Mouse (Mus musculus): ENCODE measurements around the gene Haus2. TPM values are rescaled to one million over a fixed set of nuclear protein-coding genes. Genes with fewer than 3 reads are reported as not detected.
A peak's percentile ranks its signal among the peaks of the same experiment; 100 is the strongest.
"Not testable (repeated sequence)": the region's sequence is repeated elsewhere in the genome, so short reads cannot be mapped to it uniquely, and the experiment has no call there.

Haus2 gene
- polyA plus RNA-seq (2015; fragmentation: Nextera tagmentation; extraction: Ambion mirVana): 17.6 and 19.1 TPM in 2 replicates

DNA sequence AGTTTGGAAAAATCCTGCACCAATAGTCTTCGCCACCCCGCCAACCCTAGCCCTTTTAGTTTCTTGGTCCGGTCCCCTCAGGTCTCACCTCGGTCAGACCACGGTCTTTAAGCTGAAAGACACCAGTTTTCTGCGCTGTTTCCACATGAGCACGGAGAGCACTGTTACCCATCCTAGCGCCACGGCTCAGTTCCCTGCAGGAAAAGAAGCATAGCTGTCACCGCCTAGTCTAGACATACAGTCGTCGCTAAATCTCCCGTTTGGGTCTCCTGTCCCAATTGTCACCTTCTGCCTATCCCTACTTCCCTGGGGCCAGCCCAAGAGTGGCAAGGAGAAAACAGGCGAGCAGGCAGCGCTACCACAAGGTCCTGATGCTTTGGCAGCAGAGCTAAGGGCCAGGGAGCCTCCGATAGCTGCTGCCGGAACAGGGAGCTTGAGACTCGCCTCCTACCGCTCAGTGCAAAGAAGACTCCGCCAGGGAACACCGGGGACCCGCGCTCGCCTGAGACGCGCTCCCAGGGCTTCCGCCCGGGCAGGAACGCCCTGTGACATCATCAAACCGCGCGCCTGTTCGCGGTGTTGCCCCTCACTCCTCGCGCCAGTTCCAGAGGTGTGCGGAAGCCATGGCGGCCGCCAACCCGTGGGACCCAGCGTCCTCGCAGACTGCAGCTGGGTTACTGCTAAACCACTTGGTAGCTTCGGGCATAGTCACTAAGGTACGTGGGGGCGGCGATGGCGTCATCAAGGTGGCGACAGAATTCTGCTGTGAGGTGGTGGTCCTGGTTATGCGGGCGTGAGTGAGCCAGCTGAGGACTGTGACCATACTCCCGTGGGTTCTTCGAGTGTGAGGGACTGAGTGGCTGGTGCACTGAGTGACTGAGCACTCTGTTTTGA, at the start of gene Haus2, which contains the start of gene Lrrc57:
Haus2 (plus strand) TSS at position 554 of the 894 bp plus-strand sequence.
Lrrc57 (minus strand) TSS at position 691 of the 894 bp plus-strand sequence.
- ATAC-seq (ENCODE audit: low read depth): peak; percentile 96
- Histone ChIP-seq H3K27ac (peak within 1 kb of the TSS; percentile 96), H3K4me2 (peak within 1 kb of the TSS; percentile 72), H3K4me3 (replicated peaks) (peak within 1 kb of the TSS; percentile 86), H3K4me1 (replicated peaks) (peaks cover 32% of the 10 kb centered on the region), H3K36me3 (peaks cover 28% of the 10 kb centered on the region), H3K9ac (peak within 1 kb of the TSS; percentile 89), H3K9me3 (replicated peaks) (no peaks in the 10 kb centered on the region), H3K27me3 (no peaks in the 10 kb centered on the region)
- DNase-seq: peak; percentile 88
- WGBS (ENCODE audit: insufficient replicate concordance): under 1% methylated on average over 52 of the region's 52 CpGs

DNA sequence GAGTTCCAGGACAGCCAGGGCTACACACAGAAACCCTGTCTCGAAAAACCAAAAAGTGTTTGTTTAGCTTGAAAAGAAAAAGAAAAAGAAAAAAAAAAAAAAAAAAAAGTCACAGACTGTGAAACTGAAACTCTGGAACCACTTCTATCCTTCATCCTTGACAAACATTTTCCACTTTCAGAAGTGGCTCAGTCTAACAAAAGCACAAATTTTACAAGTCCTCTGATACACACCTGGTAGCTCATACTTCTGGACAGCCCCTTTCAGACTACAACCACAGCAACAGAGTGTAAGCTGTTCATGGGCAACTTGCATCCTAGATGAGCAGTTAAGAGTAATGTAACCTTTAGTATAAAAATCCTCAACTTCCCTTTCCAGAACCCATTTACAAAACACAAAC, 47.7 kb upstream of the Haus2 start:
- Histone ChIP-seq H3K4me2 (no peak overlapping the region), H3K4me1 (replicated peaks) (peaks cover 64% of the 10 kb centered on the region), H3K27me3 (no peaks in the 10 kb centered on the region), H3K9me3 (replicated peaks) (no peaks in the 10 kb centered on the region), H3K4me3 (replicated peaks) (0 out of 2 replicates have a peak overlapping the region, but pooled peaks have one; percentile 86), H3K36me3 (peaks cover 13% of the 10 kb centered on the region; the same call in 1 of the 2 replicates), H3K27ac (no peak overlapping the region), H3K9ac (no peak overlapping the region)
- DNase-seq (no peak), ATAC-seq (ENCODE audit: low read depth) (no peak)
- WGBS (ENCODE audit: insufficient replicate concordance): 81% methylated on average over 1 of the region's 1 CpGs

DNA sequence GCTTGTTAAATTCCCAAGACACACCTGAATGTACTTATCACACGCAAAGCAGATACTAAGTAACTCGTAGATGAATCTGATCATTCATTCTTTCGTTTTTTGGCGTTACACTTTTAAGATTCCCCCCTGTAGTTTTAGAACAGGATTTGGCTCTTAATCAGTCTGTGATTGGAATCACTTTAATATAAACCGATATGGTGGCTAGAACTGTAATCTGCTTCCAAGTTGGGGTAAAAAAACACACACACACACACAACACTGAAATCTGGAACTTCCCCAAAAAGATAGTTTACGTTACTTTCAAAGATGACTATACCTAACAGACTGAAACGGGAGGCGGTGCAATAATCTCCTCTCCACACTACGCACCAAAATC, 46.3 kb upstream of the Haus2 start:
- DNase-seq (no peak), ATAC-seq (ENCODE audit: low read depth) (no peak)
- Histone ChIP-seq H3K4me2 (peak overlapping the region; percentile 79), H3K4me3 (replicated peaks) (peak overlapping the region; percentile 86), H3K36me3 (0 out of 2 replicates have a peak, but pooled peaks cover 5% of the 10 kb centered on the region), H3K4me1 (replicated peaks) (peaks cover 60% of the 10 kb centered on the region), H3K9ac (peak overlapping the region; percentile 90), H3K9me3 (replicated peaks) (no peaks in the 10 kb centered on the region), H3K27ac (peak overlapping the region; percentile 76), H3K27me3 (no peaks in the 10 kb centered on the region)
- WGBS (ENCODE audit: insufficient replicate concordance): 6% methylated on average over 9 of the region's 9 CpGs

DNA sequence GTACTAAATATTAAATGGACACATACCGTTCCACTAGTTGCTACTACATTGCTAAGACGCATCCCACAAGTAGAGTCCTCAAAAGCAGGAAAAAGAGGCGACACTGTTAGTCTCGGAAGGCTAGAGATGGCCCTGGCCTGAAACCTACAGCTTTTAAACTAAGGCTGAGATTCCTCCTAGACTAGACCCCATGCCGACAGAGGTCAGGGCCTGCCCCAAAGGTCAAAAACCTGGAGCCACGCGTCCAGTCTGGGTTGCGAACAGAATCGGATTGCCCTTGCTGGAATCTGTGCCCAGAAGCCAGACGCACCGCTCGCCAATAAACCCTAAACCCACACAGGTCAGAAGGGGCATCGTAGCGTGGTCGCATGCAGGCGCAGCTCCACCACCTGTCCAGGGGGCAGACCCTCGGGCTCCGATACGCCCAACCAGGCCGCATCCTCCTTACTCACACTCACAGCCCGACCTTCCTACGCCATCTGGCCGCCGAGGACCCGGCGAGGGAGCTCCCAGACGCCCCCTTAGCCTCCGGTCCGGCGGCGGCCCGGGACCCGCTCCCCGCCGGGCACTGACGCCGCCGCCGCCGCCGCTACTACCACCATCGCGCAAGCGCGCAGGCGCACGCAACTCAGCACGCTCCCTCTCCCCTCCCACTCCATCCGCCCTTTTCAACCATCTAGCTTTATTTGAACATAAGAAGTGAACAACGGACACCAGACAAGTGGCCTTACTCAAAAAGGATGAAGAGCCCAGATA, 45.8 kb upstream of the Haus2 start, which contains the start of gene Zfp106:
Zfp106 (minus strand) TSS at position 609 of the 756 bp plus-strand sequence.
- Histone ChIP-seq H3K27me3 (no peaks in the 10 kb centered on the region), H3K4me1 (replicated peaks) (peaks cover 60% of the 10 kb centered on the region), H3K4me2 (peak within 1 kb of the TSS; percentile 79), H3K9me3 (replicated peaks) (no peaks in the 10 kb centered on the region), H3K27ac (peak within 1 kb of the TSS; percentile 76), H3K4me3 (replicated peaks) (peak within 1 kb of the TSS; percentile 86), H3K9ac (peak within 1 kb of the TSS; percentile 90), H3K36me3 (0 out of 2 replicates have a peak, but pooled peaks cover 5% of the 10 kb centered on the region)
- peak; percentile 82 for DNase-seq
- WGBS (ENCODE audit: insufficient replicate concordance): under 1% methylated on average over 50 of the region's 50 CpGs
- peak; percentile 73 for ATAC-seq (ENCODE audit: low read depth)

DNA sequence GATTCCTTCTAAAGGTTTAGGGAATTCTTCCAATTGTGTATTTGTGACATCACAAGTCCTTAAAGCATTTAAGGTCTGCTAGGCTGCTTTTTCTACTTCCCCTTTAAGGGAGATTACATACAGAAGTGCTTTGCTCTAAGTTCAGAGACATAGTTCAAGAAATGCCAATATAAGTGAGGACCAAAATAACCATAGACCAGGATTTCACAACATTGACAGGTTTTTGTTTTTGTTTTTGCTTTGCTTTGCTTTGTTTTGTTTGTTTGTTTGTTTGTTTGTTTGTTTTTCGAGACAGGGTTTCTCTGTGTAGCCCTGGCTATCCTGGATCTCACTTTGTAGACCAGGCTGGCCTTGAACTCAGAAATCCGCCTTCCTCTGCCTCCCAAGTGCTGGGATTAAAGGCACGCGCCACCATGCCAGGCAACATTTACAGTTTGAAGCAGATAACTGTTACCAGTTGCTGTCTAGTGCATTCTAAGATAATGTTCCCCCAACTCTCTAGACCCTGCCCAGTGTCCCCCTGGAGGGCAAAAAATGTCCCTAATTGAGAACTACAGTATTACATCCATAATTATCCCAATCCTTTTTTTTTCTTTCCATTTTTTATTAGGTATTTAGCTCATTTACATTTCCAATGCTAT, 44.5 kb upstream of the Haus2 start:
- not testable (repeated sequence) for H3K27me3 ChIP-seq; H3K36me3 ChIP-seq; ATAC-seq (ENCODE audit: low read depth); H3K4me3 ChIP-seq (replicated peaks); H3K4me2 ChIP-seq; H3K9me3 ChIP-seq (replicated peaks); H3K9ac ChIP-seq
- DNase-seq: peak; percentile 18
- Histone ChIP-seq H3K4me1 (replicated peaks) (peaks cover 69% of the 10 kb centered on the region), H3K27ac (peak overlapping the region; percentile 58)
- WGBS (ENCODE audit: insufficient replicate concordance): 33% methylated on average over 4 of the region's 4 CpGs

DNA sequence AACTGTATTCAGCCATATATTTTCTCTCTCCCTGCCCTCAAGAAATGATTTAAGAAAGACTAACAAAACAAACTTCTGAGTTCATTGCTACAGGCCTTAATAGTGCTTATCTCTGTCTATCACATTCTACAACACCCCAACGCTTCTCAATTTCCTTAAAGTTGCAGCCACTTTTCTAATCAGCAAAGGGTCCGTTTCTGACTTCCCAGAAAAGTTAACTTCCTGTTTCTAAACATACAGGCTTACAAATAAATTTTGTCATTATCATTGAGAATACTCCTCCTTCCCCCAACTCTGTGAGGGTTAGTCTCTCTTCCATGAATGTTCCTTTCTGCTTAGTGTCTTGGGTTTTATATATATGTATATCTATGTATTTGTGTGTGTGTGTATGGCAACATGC, 43.8 kb upstream of the Haus2 start:
- 7% methylated on average over 2 of the region's 2 CpGs for WGBS (ENCODE audit: insufficient replicate concordance)
- DNase-seq (no peak), ATAC-seq (ENCODE audit: low read depth) (no peak)
- Histone ChIP-seq H3K4me2 (no peak overlapping the region), H3K27me3 (no peaks in the 10 kb centered on the region), H3K4me1 (replicated peaks) (peaks cover 68% of the 10 kb centered on the region), H3K9ac (no peak overlapping the region), H3K4me3 (replicated peaks) (no peak overlapping the region), H3K9me3 (replicated peaks) (no peaks in the 10 kb centered on the region), H3K27ac (peak overlapping the region; percentile 58), H3K36me3 (0 out of 2 replicates have a peak, but pooled peaks cover 5% of the 10 kb centered on the region)

DNA sequence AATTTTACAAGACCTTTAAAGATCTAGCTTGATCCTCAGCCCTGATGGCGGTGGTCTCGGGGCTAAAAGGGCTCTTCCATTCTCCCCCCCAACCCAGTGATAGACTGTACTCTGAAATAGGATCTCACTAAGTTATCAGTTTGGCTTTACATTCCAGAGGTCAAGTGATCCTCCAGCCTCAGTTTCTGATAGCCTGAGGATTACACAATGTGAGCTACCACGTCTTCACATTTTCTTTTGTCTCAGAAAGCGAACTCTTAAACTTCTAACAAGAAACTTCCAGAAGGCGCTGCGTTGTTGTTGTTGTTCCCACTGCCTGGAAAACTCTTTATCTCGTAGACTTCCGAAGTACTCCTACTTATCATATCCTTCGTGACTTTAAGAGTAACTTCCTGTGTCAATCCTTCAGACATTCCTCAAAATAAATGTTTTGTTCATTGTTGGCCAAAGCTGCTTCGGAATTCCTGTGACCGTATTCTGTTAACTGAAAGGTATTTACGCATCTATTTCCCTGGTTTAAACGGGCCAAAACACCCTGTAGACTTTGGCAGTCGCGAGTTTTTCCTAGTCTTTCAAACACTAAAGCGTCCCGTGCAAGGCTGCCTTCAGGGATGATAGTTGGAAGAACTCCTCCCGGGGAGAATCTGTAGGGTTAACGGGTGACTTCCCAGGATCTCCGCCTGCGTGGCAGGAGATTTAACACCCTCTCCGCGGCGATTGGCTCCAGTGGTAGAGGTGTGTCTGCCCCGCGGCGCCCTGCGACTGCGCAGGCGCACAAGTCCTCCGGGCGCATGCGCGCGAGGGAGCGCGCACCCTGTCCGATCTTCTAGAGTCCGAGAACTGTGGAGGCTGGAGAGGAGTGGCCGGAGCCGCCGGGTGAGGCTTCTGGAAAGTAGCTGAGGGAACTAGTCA, 42.0 kb upstream of the Haus2 start, which contains the start of gene Snap23:
Snap23 (plus strand) TSS at position 786 of the 912 bp plus-strand sequence.
- peaks cover 65% of the 10 kb centered on the region for H3K4me1 ChIP-seq (replicated peaks)
- no peaks in the 10 kb centered on the region for H3K27me3 ChIP-seq
- H3K9me3 ChIP-seq (replicated peaks): no peaks in the 10 kb centered on the region
- peak; percentile 92 for ATAC-seq (ENCODE audit: low read depth)
- peak within 1 kb of the TSS; percentile 90 for H3K9ac ChIP-seq
- peak within 1 kb of the TSS; percentile 83 for H3K27ac ChIP-seq
- peak within 1 kb of the TSS; percentile 77 for H3K4me2 ChIP-seq
- H3K4me3 ChIP-seq (replicated peaks): peak within 1 kb of the TSS; percentile 85
- DNase-seq: peak; percentile 90
- 2% methylated on average over 42 of the region's 42 CpGs for WGBS (ENCODE audit: insufficient replicate concordance)
- peaks cover 11% of the 10 kb centered on the region for H3K36me3 ChIP-seq

DNA sequence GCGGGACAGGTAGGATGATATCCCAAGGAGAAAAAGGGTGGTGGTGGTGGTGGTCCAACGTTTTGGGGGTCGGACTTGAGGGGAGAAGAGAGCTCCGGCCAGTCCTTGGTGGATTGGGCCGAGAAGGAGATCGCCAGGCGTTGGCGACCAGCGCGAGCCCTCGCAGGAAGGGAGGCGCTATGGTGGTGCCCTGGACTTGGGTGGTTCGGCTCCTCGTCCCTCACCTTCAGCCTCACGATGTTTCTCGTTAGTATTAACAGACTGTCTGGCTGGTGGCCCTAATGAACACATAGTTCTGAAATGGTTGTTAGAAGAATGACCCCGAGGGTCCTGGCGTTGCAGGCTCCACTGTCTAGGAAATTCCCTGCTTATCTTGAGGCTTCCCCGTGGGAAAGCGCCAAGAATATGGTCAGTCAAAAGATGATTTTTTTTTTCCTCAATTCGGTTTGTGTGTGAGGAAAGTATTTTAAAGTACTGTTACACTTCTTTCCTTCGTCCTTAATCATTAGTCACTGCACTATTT, 41.3 kb upstream of the Haus2 start:
- peak overlapping the region; percentile 77 for H3K4me2 ChIP-seq
- WGBS (ENCODE audit: insufficient replicate concordance): under 1% methylated on average over 22 of the region's 22 CpGs
- H3K27ac ChIP-seq: peak overlapping the region; percentile 83
- H3K9me3 ChIP-seq (replicated peaks): no peaks in the 10 kb centered on the region
- DNase-seq (no peak), ATAC-seq (ENCODE audit: low read depth) (peak; percentile 66)
- peak overlapping the region; percentile 90 for H3K9ac ChIP-seq
- H3K4me1 ChIP-seq (replicated peaks): peaks cover 62% of the 10 kb centered on the region
- peak overlapping the region; percentile 85 for H3K4me3 ChIP-seq (replicated peaks)
- peaks cover 11% of the 10 kb centered on the region for H3K36me3 ChIP-seq
- no peaks in the 10 kb centered on the region for H3K27me3 ChIP-seq

DNA sequence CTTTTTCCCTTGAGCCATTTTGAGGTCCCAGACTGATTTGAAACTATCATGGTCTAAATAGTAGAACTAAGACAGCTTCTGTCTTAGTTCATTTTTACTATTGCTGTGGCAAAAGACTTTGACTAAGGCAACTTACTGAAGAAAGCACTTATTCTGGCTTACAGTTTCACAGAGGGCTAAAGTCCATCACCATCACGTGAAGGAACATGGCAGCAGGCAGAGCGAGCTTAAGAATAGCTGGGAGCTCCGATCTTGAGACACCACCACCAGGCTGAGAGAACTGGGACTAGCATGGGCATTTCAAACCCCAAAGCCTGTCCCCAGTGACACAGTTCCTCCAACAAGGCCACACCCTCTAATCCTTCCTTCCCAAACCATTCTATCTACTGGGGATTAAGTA, 38.1 kb upstream of the Haus2 start:
- WGBS (ENCODE audit: insufficient replicate concordance): 85% methylated on average over 3 of the region's 3 CpGs
- H3K4me1 ChIP-seq (replicated peaks): peaks cover 63% of the 10 kb centered on the region
- no peak overlapping the region for H3K4me2 ChIP-seq
- H3K4me3 ChIP-seq (replicated peaks): no peak overlapping the region
- no peaks in the 10 kb centered on the region for H3K9me3 ChIP-seq (replicated peaks)
- no peaks in the 10 kb centered on the region for H3K27me3 ChIP-seq
- H3K9ac ChIP-seq: no peak overlapping the region
- H3K36me3 ChIP-seq: peaks cover 11% of the 10 kb centered on the region
- no peak overlapping the region; the same call in 1 of the 2 replicates for H3K27ac ChIP-seq
- ATAC-seq (ENCODE audit: low read depth): no peak
- no peak for DNase-seq

DNA sequence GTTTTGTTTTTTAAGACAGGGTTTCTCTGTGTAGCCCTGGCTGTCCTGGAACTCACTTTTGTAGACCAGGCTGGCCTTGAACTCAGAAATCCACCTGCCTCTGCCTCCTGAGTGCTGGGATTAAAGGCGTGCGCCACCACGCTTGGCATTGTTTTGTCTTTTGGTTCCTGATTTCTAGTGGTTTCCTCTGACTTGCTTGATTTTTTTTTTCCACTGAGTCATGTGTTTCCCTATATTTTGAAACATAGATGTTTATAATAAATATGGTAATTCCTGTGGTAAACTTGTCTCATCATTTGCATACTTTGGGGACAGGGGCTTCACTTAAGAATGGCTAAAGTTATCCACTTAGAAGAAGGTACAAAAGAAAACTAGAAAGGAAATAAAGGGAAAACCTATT, 37.0 kb upstream of the Haus2 start:
- H3K4me2 ChIP-seq; H3K27ac ChIP-seq; DNase-seq; H3K9me3 ChIP-seq (replicated peaks); H3K4me3 ChIP-seq (replicated peaks); H3K9ac ChIP-seq; ATAC-seq (ENCODE audit: low read depth); H3K27me3 ChIP-seq: not testable (repeated sequence)
- Histone ChIP-seq H3K4me1 (replicated peaks) (peaks cover 66% of the 10 kb centered on the region), H3K36me3 (peaks cover 11% of the 10 kb centered on the region)
- WGBS (ENCODE audit: insufficient replicate concordance): 74% methylated on average over 3 of the region's 3 CpGs
